Mouse (Mus musculus): ENCODE data around the gene Gm15319.
"Not testable (repeated sequence)": the region's sequence is repeated elsewhere in the genome, so short reads cannot be mapped to it uniquely, and the experiment has no call there.

The Gm15319 gene

GRCm38 (mm10) chr8:20363110-20363509 is at the start of gene Gm15319:
TSS of gene Gm15319 (minus strand) at chr8:20363210.
- not testable (repeated sequence) for DNase-seq (ENCODE audit: low read depth)

GRCm38 (mm10) chr8:20410355-20410754 is 47.3 kb upstream of the Gm15319 start:
- not testable (repeated sequence) for DNase-seq (ENCODE audit: low read depth)

- not testable (repeated sequence) for DNase-seq (ENCODE audit: low read depth)
Observed at GRCm38 (mm10) chr8:20408441-20409030, 45.5 kb upstream of the Gm15319 start.

DNA sequence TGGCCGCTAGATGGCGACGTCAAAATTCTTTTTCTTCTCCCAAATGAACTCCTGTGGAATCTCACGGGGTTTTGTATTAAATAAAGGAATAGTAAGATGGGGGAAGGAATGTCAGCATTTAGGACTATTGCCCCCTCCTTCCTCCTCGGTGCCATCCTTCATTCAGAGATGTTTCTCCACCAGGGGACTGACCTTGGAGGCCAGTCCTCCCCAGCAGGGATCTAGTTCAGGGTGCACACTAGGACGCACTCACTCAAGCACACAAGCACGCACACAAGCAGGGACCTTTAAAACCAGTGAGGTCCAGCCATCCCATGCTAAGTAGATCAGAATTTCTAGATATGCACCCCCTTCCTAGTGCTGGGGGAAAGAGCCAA is 26.3 kb upstream of the Gm15319 start:
- DNase-seq (ENCODE audit: low read depth) = not testable (repeated sequence)

GRCm38 (mm10) chr8:20388706-20389362 is 25.8 kb upstream of the Gm15319 start:
- DNase-seq (ENCODE audit: low read depth) = not testable (repeated sequence)

DNA sequence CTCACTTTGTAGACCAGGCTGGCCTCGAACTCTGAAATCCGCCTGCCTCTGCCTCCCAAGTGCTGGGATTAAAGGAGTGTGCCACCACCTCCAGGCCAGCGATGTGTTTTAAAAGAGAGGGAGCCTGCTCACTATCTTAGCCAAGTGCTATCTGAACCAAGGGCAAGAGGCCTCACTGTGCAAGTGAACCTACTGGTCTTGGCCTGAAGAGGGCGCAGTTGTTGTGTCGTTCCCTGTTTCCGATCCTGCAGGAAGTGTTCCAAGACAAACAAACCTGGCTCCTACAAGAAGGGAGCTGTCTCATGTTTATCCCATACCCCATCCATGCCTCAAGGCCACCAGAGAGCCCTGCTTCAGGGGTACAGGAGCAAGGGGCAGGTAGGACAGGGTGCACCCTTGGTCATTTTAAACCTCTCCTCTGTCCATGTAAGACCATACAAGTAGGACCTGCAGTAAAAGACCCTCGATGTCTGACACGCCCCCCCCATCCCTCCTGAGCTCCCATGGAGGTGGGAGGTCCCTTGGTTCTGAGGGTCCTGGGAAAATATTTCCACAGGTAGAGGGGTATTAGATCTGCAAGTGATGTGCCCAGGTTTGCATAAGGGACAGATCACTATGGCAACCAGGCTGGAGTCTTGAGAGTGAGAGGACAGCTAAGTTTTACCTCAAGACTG is 24.2 kb upstream of the Gm15319 start:
- DNase-seq (ENCODE audit: low read depth) = not testable (repeated sequence)

- not testable (repeated sequence) for DNase-seq (ENCODE audit: low read depth)
Observed at GRCm38 (mm10) chr8:20384990-20385389, 22.0 kb upstream of the Gm15319 start.

GRCm38 (mm10) chr8:20384131-20384530 is 21.1 kb upstream of the Gm15319 start:
- DNase-seq (ENCODE audit: low read depth) = not testable (repeated sequence)

DNA sequence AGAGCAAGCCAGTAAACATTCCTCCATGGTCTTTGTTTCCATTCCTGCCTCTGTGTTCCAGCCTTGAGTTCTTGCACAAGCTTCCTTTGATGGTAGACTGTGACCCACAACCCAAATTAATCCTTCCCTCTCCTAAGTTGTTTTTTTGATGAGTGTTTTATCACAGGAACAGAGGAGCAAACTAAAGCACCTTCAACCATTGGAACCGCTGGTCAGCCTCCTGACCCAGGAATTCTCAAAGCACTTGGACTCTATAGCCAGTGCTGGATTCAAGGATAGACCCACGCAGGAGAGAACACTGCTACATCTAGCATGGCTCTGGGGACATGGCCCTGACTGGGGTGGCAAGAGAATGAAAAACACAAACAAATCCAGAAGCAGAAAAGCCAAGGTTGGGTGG is 19.1 kb upstream of the Gm15319 start:
- not testable (repeated sequence) for DNase-seq (ENCODE audit: low read depth)

DNA sequence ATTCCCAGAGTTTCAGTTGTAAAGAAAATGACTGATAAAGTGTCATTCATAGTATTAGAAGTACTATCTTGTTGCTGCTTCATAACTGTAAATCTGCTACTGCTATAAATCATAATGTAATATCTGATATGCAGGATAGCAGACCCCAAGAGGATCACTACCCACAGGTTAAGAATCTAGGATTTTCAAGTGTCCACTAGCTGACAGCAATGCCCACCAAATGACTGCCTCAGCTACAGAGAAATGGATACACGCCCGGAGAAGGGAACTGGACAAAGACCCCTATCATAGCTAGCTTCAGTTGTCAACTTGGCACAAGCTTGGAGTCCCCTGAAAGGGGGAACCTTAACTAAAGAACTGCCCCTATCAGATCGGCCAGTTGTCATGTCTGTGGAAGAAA is 18.6 kb upstream of the Gm15319 start:
- not testable (repeated sequence) for DNase-seq (ENCODE audit: low read depth)

- DNase-seq (ENCODE audit: low read depth) = not testable (repeated sequence)
Observed at GRCm38 (mm10) chr8:20381239-20381620, 18.2 kb upstream of the Gm15319 start.

- not testable (repeated sequence) for DNase-seq (ENCODE audit: low read depth)
Observed at GRCm38 (mm10) chr8:20380590-20381238, 17.7 kb upstream of the Gm15319 start.

DNA sequence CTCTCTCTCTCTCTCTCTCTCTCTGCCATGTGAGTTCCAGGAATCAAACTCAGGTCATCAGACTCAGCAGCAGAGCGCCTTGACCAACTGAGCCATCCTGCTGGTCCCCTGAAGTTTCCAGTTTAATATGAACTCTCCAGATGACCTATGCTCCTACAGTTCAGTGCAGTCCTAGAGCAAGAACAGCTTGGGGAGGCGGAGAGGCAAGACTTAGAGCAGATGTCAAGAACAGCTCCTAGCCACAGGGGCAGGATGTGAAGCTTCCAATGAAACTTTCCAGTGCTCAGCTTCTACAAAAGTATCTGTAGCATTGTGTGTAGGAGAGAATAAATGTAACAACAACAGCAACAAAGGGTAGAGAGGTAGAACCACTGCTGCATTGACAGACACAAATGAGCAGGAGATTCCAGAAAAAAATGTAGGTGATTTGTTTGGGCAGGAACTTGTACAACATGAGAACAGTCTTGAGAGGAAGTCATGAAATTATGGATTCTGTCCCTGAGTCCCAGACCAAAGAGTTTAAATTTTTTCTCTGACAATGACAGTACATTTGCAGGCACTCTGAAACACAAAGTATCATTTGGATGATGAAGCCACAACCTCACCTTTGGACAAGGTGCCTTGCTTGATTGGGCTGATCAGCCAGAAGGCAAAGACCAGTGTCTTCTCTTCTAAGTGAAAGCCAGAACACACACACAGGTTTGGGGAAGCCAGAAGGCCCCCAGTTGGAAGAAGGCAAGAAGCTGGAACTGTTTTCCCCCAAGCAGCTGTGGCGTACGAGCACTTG is 16.8 kb upstream of the Gm15319 start:
- DNase-seq (ENCODE audit: low read depth) = not testable (repeated sequence)

DNA sequence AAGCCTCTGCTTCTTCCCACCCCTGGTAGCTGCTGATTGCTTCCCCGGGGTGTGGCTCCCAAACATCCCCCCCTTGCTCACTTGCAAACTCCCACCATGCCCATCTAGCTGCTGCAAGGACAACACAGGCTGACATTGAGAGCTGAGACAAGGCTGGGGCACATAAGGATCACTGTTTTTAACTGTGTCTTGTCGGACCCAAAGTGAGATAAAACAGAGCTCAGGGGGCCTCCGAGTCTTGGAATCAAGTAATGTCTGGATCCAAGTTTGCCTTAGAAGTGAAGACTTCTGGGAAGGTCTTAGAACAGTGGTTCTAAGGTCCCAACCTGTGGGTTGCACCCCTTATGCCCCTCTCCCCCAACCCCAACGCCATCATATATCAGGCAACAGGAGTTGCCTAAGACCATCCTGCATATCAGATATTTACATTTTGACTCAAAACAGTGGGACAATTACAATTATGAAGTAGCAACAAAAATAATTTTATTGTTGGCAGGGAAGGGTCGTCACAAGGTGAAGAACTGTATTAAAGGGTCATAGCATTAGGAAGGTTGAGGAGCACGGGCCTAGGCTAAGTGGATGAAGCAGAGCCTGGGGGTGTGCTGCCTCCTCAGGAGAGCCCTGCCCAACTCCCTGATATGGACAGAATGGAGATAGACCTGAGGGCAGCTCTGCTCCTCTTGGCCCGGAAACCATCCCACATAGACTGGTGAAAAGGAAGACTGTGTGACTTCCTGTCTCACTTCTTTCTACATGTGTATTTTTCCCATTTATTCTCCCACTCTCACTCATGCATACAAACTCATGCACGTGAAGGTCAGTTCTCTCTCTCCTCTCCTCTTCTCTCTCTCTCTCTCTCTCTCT is 16.0 kb upstream of the Gm15319 start:
- not testable (repeated sequence) for DNase-seq (ENCODE audit: low read depth)

- not testable (repeated sequence) for DNase-seq (ENCODE audit: low read depth)
Observed at GRCm38 (mm10) chr8:20378353-20378752, 15.3 kb upstream of the Gm15319 start.

GRCm38 (mm10) chr8:20375698-20376097 is 12.7 kb upstream of the Gm15319 start:
- not testable (repeated sequence) for DNase-seq (ENCODE audit: low read depth)

DNA sequence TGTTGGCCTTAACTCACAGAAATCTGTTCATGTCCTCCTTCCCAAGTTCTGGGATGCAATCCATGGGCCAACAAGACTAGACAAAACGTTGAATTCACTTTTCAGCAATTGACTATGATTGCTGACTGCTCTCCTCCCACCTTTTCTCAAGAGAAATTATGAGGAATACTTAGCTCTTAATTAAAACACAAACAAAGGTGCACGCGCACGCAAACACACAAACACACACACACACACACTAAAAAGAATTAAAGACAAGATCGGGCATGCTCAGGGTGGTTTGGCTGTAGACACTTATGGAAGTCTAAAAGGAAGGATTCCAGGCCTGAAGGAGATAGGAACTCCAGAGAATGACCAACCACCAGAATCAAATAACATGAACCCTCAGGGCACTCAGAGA is 6.6 kb downstream of the Gm15319 start:
- not testable (repeated sequence) for DNase-seq (ENCODE audit: low read depth)

- not testable (repeated sequence) for DNase-seq (ENCODE audit: low read depth)
Observed at GRCm38 (mm10) chr8:20353579-20353978, 9.4 kb downstream of the Gm15319 start.

DNA sequence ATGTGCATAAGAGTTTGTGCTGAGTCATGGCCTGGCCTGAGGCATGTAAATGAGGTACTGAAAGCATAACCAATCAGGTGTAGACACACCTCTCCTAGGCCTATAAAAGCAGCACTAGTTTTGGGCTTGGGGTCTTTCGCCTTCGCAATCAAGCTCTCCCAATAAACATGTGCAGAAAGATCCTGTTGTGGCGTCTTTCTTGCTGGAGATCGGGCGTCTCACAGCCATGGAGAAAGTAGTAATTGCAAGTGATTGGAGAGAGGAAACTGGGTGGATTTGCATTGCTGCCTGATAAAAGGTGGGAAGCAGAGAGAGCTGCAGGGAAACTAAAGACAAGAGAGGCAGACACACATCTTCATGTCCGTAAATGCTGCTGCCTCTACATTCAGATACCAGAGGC is 60.3 kb downstream of the Gm15319 start:
- DNase-seq (ENCODE audit: low read depth) = not testable (repeated sequence)

- DNase-seq (ENCODE audit: low read depth) = not testable (repeated sequence)
Observed at GRCm38 (mm10) chr8:20300042-20300441, 63.0 kb downstream of the Gm15319 start.
